Mouse (Mus musculus) ovary, postnatal 10 days (tissue): ENCODE results near the gene Klf12.

Source experiments
- DNase-seq: peaks from one replicate; pipeline ENCODE4 v3.0.0; 2022; ENCODE audit warnings: low spot score

Gene Klf12

GRCm38 (mm10) chr14:100026671-100027070 lies 257.8 kb downstream of the Klf12 start:
- DNase-seq: no peak

- DNase-seq: no peak
These were observed 267.3 kb downstream of the Klf12 start for GRCm38 (mm10) chr14:100017219-100017618.

- no peak for DNase-seq
These were observed 274.0 kb downstream of the Klf12 start for GRCm38 (mm10) chr14:100010525-100010924.

- DNase-seq: no peak
These were observed 274.6 kb downstream of the Klf12 start for GRCm38 (mm10) chr14:100009790-100010382.

GRCm38 (mm10) chr14:99983510-99983909 lies 301.0 kb downstream of the Klf12 start:
- DNase-seq: no peak

GRCm38 (mm10) chr14:99981209-99981608 lies 303.3 kb downstream of the Klf12 start:
- DNase-seq: no peak

GRCm38 (mm10) chr14:99967920-99968319 lies 316.6 kb downstream of the Klf12 start:
- no peak for DNase-seq

GRCm38 (mm10) chr14:99960500-99961229 lies 323.8 kb downstream of the Klf12 start:
- no peak for DNase-seq

GRCm38 (mm10) chr14:99955133-99955532 lies 329.3 kb downstream of the Klf12 start:
- DNase-seq: no peak

- no peak for DNase-seq
These were observed 340.0 kb downstream of the Klf12 start for GRCm38 (mm10) chr14:99944221-99945108.

GRCm38 (mm10) chr14:99943156-99943555 lies 341.3 kb downstream of the Klf12 start:
- peak; percentile 6 for DNase-seq

- DNase-seq: no peak
These were observed 351.0 kb downstream of the Klf12 start for GRCm38 (mm10) chr14:99933456-99933855.

GRCm38 (mm10) chr14:99931879-99932278 lies 352.6 kb downstream of the Klf12 start:
- DNase-seq: peak; percentile 27

GRCm38 (mm10) chr14:99911912-99912311 lies 372.6 kb downstream of the Klf12 start:
- DNase-seq: no peak

- DNase-seq: no peak
These were observed 373.6 kb downstream of the Klf12 start for GRCm38 (mm10) chr14:99910876-99911275.

GRCm38 (mm10) chr14:99900902-99901301 lies 383.6 kb downstream of the Klf12 start:
- DNase-seq: no peak

- no peak for DNase-seq
These were observed 385.6 kb downstream of the Klf12 start for GRCm38 (mm10) chr14:99898861-99899260.

GRCm38 (mm10) chr14:99894708-99895383 lies 389.6 kb downstream of the Klf12 start:
- peak; percentile 21 for DNase-seq

GRCm38 (mm10) chr14:99894062-99894461 lies 390.4 kb downstream of the Klf12 start:
- DNase-seq: no peak

GRCm38 (mm10) chr14:99886503-99886902 lies 398.0 kb downstream of the Klf12 start:
- no peak for DNase-seq

GRCm38 (mm10) chr14:99885562-99885961 lies 398.9 kb downstream of the Klf12 start:
- no peak for DNase-seq

GRCm38 (mm10) chr14:99885128-99885527 lies 399.4 kb downstream of the Klf12 start:
- DNase-seq: no peak
